Comparison of ENCODE assay signal across 12 mouse cellular contexts in genomic region chr9:95582555-95582954, GRCm38 (mm10). TPM values are rescaled to one million over a fixed set of nuclear protein-coding genes. Genes with fewer than 3 reads are reported as not detected.
DNase-seq lines count a peak whose midpoint lies in the region; ATAC-seq lines count a peak whose summit lies in the region.
"Had no signal": no experiment of that assay in that cellular context is flagged by ENCODE, and none has a peak within 500 bp of the region (broad histone marks: within the 10 kb centered on the region; RNA-seq: fewer than 3 reads in every experiment).

No protein-coding gene starts in this region.

- H3K9me3 ChIP-seq in heart, embryonic 15.5 days (replicated peaks), result no peaks in the 10 kb centered on the region
- H3K9me3 ChIP-seq in neural tube, embryonic 12.5 days, result no peaks in the 10 kb centered on the region
- no peaks in the 10 kb centered on the region for H3K9me3 ChIP-seq in forebrain, embryonic 14.5 days (replicated peaks; ENCODE audit: control insufficient read depth, low read length)
- H3K9me3 ChIP-seq in neural tube, embryonic 14.5 days (ENCODE audit: control insufficient read depth, low read length), result no peaks in the 10 kb centered on the region
- H3K9me3 ChIP-seq: stomach, embryonic 15.5 days had no signal

- DNase-seq in heart, postnatal 4 days, result no peak
- no peak for DNase-seq in neural tube, embryonic 10.5 days (ENCODE audit: extremely low spot score, low spot score)
- DNase-seq in forebrain, embryonic 14.5 days (ENCODE audit: low spot score), result peak; percentile 11
- DNase-seq in ovary, postnatal 36 days (ENCODE audit: low spot score), result no peak
- DNase-seq: adrenal gland, postnatal 10 days; kidney, adult 11 months had no signal

- 0 out of 2 replicates have a peak, but pooled peaks cover 5% of the 10 kb centered on the region for H3K27me3 ChIP-seq in heart, embryonic 15.5 days
- H3K27me3 ChIP-seq in neural tube, embryonic 12.5 days (replicated peaks), result peaks cover 9% of the 10 kb centered on the region; the same call in 1 of the 2 replicates
- no peaks in the 10 kb centered on the region for H3K27me3 ChIP-seq in forebrain, embryonic 14.5 days (replicated peaks; ENCODE audit: control insufficient read depth, insufficient read depth, low read length)
- no peaks in the 10 kb centered on the region for H3K27me3 ChIP-seq in neural tube, embryonic 14.5 days (ENCODE audit: control insufficient read depth, insufficient read depth, low read length)

- no peaks in the 10 kb centered on the region for H3K36me3 ChIP-seq in heart, embryonic 15.5 days
- H3K36me3 ChIP-seq in neural tube, embryonic 12.5 days, result no peaks in the 10 kb centered on the region
- H3K36me3 ChIP-seq in forebrain, embryonic 14.5 days (ENCODE audit: control insufficient read depth, insufficient read depth, low read length), result no peaks in the 10 kb centered on the region
- H3K36me3 ChIP-seq in neural tube, embryonic 14.5 days (ENCODE audit: control insufficient read depth, insufficient read depth, low read length), result no peaks in the 10 kb centered on the region
- H3K36me3 ChIP-seq: stomach, embryonic 15.5 days had no signal

- peak overlapping the region; percentile 49; the same call in 1 of the 2 replicates for H3K4me3 ChIP-seq in heart, embryonic 15.5 days
- peak overlapping the region; percentile 27; the same call in 1 of the 2 replicates for H3K4me3 ChIP-seq in neural tube, embryonic 12.5 days
- no peak overlapping the region for H3K4me3 ChIP-seq in forebrain, embryonic 14.5 days (ENCODE audit: low read depth, low read length)
- no peak overlapping the region for H3K4me3 ChIP-seq in neural tube, embryonic 14.5 days (ENCODE audit: low read depth, low read length)

- no peak overlapping the region for H3K27ac ChIP-seq in heart, embryonic 15.5 days
- no peak overlapping the region for H3K27ac ChIP-seq in neural tube, embryonic 12.5 days
- H3K27ac ChIP-seq in forebrain, embryonic 14.5 days (ENCODE audit: low read depth, low read length), result no peak overlapping the region
- H3K27ac ChIP-seq in neural tube, embryonic 14.5 days (ENCODE audit: low read depth, low read length), result no peak overlapping the region
- H3K27ac ChIP-seq: stomach, embryonic 15.5 days had no signal

- no peak overlapping the region for H3K9ac ChIP-seq in heart, embryonic 15.5 days
- no peak overlapping the region for H3K9ac ChIP-seq in neural tube, embryonic 12.5 days
- H3K9ac ChIP-seq in forebrain, embryonic 14.5 days (ENCODE audit: low read length), result no peak overlapping the region
- H3K9ac ChIP-seq in neural tube, embryonic 14.5 days (replicated peaks; ENCODE audit: low read depth, low read length), result no peak overlapping the region
- H3K9ac ChIP-seq: lung, embryonic 14.5 days; stomach, embryonic 15.5 days had no signal

- H3K4me1 ChIP-seq in heart, embryonic 15.5 days (replicated peaks), result no peaks in the 10 kb centered on the region
- H3K4me1 ChIP-seq in neural tube, embryonic 12.5 days, result peaks cover 5% of the 10 kb centered on the region
- peaks cover 3% of the 10 kb centered on the region; the same call in 1 of the 2 replicates for H3K4me1 ChIP-seq in forebrain, embryonic 14.5 days (ENCODE audit: control insufficient read depth, insufficient read depth, low read length)
- no peaks in the 10 kb centered on the region for H3K4me1 ChIP-seq in neural tube, embryonic 14.5 days (ENCODE audit: control insufficient read depth, insufficient read depth, low read length)
- H3K4me1 ChIP-seq: stomach, embryonic 15.5 days had no signal

- 18% methylated on average over 8 of the region's 8 CpGs for WGBS in heart, embryonic 15.5 days
- 25% methylated on average over 8 of the region's 8 CpGs for WGBS in neural tube, embryonic 12.5 days
- WGBS in forebrain, embryonic 14.5 days, result 7% methylated on average over 8 of the region's 8 CpGs
- 19% methylated on average over 8 of the region's 8 CpGs for WGBS in neural tube, embryonic 14.5 days

- ATAC-seq in heart, embryonic 15.5 days (replicated peaks; ENCODE audit: insufficient number of reproducible peaks, insufficient read depth, low FRiP score, low read depth), result no peak
- ATAC-seq in neural tube, embryonic 12.5 days (ENCODE audit: low FRiP score, low read depth), result no peak
- ATAC-seq in forebrain, embryonic 14.5 days, result no peak
- ATAC-seq in neural tube, embryonic 14.5 days (ENCODE audit: low read depth), result no peak

- H3K4me2 ChIP-seq in heart, embryonic 15.5 days, result peak overlapping the region; percentile 68
- peak overlapping the region; percentile 58 for H3K4me2 ChIP-seq in neural tube, embryonic 12.5 days (replicated peaks)
- H3K4me2 ChIP-seq in forebrain, embryonic 14.5 days (ENCODE audit: low read length), result no peak overlapping the region
- peak overlapping the region; percentile 38; the same call in 1 of the 2 replicates for H3K4me2 ChIP-seq in neural tube, embryonic 14.5 days (ENCODE audit: low read depth, low read length)

RNA-seq across cellular contexts. Expression of gene Paqr9, which starts 23.1 kb away (rescaled TPM):
- 0.52 and 0.70 TPM in 2 replicates for polyA plus RNA-seq in heart, embryonic 15.5 days (2015; fragmentation: Nextera tagmentation; extraction: Ambion mirVana)
- total RNA-seq in heart, postnatal 4 days (2021), result 10 to 100 TPM; 35.1 to 37.6 TPM
- polyA plus RNA-seq in neural tube, embryonic 12.5 days (2016; fragmentation: Nextera tagmentation; extraction: Ambion mirVana), result 2.0 TPM in 2 replicates
- polyA plus RNA-seq in forebrain, embryonic 14.5 days (2014; fragmentation: Nextera tagmentation; extraction: Ambion mirVana), result 1.9 and 3.1 TPM in 2 replicates
- polyA plus RNA-seq in neural tube, embryonic 14.5 days (2014; fragmentation: Nextera tagmentation; extraction: Ambion mirVana), result 8.1 and 9.3 TPM in 2 replicates
- polyA plus RNA-seq: lung, embryonic 14.5 days had no signal

RNA-seq across cellular contexts. Expression of gene Pcolce2, which starts 54.8 kb away (rescaled TPM):
- polyA plus RNA-seq in heart, embryonic 15.5 days (2015; fragmentation: Nextera tagmentation; extraction: Ambion mirVana), result 0.97 and 3.5 TPM in 2 replicates
- total RNA-seq in heart, postnatal 4 days (2021), result 10 to 100 TPM; 10.8 to 13.6 TPM
- polyA plus RNA-seq in neural tube, embryonic 12.5 days (2016; fragmentation: Nextera tagmentation; extraction: Ambion mirVana), result 2.5 and 2.8 TPM in 2 replicates
- 1.7 and 2.4 TPM in 2 replicates for polyA plus RNA-seq in forebrain, embryonic 14.5 days (2014; fragmentation: Nextera tagmentation; extraction: Ambion mirVana)
- polyA plus RNA-seq in neural tube, embryonic 14.5 days (2014; fragmentation: Nextera tagmentation; extraction: Ambion mirVana), result 1.7 and 2.8 TPM in 2 replicates
- total RNA-seq: megakaryocyte, adult 5-6 weeks had no signal

Comparison
In these comparisons a context has a peak if more than half of its experiments do, and no peak if none do; other contexts are left out.
1. H3K4me3 ChIP-seq: peak in heart, embryonic 15.5 days (single experiment) and neural tube, embryonic 12.5 days (single experiment); none in forebrain, embryonic 14.5 days (single experiment) and neural tube, embryonic 14.5 days (single experiment).